Mouse (Mus musculus) left cerebral cortex, postnatal 4 days (tissue): ENCODE data around the gene Csnk2b. TPM values are rescaled to one million over a fixed set of nuclear protein-coding genes. Genes with fewer than 3 reads are reported as not detected.
A peak's percentile ranks its signal among the peaks of the same experiment; 100 is the strongest.

Experiments
- DNase-seq: peaks from one replicate; pipeline ENCODE4 v3.0.0-alpha.2; 2022
- intact Hi-C: fragments of 180-260 bp; cut with DNase I; formaldehyde crosslinking; loops from one replicate; pipeline ENCODE4 v1.15.1; 2025
- total RNA-seq, 2 experiments: library from RNA; stranded (reverse); gene quantifications; 2 replicates each; pipeline ENCODE4 v1.2.3; 2021

Csnk2b gene
- total RNA-seq, 2 experiments from 2014 or later = 210 to 214 TPM

DNA sequence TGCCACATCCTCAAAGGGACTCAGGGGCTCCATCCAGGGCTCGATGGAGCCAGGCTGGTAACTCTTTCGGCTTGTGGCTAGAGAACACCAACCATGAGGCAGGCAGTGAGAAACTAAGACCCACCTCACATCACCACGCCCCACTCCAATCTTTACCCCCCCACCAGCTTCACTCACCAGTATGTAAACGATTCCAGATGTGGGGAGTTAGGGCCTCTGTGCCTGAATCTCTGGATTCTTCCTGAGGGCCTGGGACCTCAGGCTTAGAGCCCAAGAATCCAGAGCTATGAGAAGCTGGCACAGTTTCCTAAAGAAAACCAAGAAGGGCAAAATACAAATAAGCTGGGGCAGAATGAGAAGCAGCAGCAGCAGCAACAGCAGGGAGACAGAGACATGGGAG is 32.1 kb upstream of the Csnk2b start:
- DNase-seq = no peak
- intact Hi-C loops = no loop called here

DNA sequence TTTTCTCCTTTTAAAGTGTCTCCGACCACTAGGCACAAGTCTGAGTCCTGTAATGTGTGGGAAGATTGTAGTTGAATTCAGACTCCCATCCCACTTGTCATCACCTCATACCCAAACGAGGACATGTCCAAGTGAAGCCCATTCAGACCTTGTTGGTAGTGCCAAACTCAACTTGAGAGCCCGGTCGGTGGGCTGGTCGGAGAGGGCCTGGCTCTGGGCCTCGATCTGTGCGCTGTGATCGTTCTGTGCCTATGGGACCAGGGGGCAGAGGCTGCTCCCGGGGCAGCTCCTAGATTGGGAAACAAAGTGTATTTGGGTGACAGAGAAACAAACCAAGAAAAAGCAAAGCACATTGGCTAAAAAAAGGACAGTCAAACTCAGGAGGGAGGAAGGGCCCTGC is 31.2 kb upstream of the Csnk2b start:
- no peak for DNase-seq
- intact Hi-C loops = no loop called here

DNA sequence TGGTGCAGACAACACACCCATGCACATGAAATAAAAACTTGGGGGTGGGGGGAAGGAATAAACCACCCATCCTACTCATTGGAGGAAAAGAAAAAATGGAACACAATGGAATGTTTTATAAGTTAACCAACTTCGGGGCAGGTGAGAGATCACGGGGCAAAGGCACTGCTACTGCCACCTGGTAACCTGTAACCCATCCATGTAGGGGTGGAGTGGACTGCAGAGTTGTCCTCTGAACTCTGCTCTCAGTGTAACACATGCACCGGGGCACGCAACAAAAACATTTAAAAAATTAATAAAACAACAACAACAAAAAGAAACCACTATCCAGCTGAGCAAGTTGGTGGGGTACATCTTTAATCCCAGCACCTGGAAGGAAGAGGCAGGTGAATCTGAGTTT is 30.3 kb upstream of the Csnk2b start:
- intact Hi-C loops = no loop called here
- no peak for DNase-seq

DNA sequence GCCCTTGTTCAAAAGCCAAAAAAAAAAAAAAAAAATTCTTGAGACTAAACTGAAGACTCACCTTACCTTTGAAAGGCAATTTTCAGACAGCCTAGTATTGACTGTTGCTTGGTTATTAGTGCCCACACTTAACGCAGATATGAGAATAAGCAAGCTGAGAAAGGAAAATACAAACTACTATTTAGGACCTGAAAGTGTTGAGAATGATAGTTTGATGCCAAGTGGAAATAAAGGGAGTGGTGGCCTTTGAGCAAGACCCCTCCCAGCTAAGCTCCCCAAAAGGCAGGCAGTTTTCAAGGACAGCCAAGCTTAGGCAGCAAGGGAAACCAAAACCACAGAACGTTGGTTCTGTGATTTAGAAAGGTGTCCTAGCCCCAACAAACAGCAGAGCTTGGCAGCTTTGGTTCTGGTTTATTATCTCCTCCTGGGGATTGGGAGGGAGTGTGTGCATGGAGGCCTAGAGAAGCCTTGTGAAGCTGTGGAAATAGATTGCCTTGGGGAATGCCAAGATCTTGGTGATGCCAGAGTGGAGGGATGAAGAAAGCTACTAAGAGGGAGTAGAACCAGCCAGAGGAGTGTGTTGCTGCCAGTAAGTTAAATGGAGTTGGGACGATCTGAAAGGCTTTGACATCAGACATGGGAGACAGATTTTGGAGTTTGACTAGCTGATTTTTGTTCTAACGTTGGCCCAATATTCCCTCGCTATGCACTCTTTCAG is 26.2 kb upstream of the Csnk2b start:
- intact Hi-C loops = no loop called here
- DNase-seq = no peak

DNA sequence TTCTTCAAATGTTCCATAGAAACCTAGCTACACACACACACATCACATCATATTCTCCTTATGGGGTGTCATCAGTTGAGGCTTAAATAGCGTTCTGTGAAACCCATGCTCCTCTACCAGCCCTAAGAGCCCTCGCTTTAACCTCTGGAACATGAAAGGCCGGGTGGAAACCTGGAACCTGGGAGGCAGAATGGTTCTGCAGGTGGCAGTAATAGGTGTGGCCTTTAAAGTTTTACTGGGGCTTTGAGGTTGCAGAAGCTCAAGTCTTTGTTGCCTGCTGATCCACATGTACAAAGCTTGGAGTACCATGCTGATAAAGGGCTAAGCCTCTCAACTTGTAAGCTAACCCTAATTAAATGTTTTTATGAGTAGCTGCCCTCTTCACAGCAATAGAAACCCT is 25.5 kb upstream of the Csnk2b start:
- DNase-seq = no peak
- intact Hi-C loops = no loop called here

DNA sequence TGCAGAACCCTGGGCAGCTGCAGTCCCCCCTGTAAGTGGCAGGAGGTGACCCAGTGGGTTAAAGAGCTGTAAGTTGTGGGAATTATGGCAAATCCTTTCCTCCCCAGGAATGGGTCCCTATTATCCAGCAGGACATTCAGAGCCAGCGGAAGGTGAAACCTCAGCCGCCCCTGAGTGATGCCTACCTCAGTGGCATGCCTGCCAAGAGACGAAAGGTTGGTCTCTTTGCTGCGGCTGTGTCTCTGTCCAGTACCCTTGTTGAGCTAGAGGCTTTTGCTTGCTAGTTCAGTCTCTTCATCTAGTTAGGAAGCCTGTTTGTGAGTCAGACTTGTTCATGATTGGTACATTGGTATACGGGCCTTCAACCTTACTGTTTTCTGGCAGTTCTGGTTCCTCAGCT is 24.3 kb upstream of the Csnk2b start:
- intact Hi-C loops = no loop called here

DNA sequence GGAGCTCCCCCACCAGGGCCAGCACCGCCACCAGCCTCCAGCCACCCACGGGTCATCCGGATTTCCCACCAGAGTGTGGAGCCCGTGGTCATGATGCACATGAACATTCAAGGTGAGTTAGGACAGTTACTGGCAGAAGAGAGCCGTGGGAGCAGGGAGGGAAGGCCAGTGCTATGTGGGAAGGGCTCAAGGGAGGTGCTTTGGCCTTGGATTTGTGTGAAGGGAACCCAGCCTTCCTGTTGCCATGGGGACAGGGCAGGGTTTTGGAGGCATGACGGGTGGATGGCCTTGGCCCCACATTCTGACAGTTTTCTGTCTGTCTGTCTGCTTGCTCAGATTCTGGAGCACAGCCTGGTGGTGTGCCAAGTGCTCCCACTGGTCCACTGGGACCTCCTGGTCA is 20.1 kb upstream of the Csnk2b start:
- no peak for DNase-seq
- intact Hi-C loops = no loop called here

More for the DNA sequence above, 24.3 kb upstream of the Csnk2b start:
- no peak for DNase-seq

DNA sequence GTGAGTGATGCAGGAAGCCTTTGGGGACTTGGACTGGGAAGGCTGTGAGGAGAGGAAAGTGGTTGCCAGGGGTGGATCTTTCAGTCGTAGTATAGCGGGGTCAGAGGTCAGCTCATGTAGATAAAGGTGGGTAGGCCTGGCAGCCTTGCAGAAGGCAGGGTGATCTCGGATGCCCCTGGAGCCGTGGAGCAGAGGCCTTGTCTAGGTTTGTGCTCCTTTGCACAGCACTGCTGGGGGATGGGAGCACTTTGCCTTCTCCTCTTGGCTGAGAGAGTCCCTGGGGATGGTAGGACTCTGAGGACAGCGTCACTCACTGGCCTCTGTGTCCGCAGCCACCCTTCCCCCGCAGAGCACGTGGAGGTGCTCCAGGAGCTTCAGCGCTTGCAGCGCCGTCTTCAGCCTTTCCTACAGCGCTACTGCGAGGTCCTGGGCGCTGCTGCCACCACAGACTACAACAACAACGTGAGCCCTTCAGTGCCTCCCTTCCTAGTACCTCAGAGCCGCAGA is 18.7 kb upstream of the Csnk2b start:
- intact Hi-C loops = no loop called here
- no peak for DNase-seq

DNA sequence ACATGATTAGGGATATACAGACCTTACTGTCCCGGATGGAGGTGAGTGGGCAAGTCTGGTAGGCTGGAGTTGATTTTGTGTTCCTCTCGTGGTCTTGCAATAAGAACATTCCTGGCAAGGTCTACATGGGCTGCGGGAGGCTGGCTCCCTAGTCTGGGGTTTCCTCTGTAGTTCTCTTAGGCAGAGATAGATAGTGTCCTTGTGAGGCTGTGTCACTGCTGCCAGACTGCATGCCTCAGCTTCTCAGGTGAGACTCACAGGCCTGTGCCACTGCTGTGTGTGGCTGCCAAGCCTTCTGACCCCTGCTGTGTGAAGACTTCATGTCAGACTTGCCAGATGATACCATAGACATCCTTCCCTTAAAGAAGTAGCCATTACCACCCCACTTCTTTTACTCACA is 17.4 kb upstream of the Csnk2b start:
- intact Hi-C loops = no loop called here
- no peak for DNase-seq

DNA sequence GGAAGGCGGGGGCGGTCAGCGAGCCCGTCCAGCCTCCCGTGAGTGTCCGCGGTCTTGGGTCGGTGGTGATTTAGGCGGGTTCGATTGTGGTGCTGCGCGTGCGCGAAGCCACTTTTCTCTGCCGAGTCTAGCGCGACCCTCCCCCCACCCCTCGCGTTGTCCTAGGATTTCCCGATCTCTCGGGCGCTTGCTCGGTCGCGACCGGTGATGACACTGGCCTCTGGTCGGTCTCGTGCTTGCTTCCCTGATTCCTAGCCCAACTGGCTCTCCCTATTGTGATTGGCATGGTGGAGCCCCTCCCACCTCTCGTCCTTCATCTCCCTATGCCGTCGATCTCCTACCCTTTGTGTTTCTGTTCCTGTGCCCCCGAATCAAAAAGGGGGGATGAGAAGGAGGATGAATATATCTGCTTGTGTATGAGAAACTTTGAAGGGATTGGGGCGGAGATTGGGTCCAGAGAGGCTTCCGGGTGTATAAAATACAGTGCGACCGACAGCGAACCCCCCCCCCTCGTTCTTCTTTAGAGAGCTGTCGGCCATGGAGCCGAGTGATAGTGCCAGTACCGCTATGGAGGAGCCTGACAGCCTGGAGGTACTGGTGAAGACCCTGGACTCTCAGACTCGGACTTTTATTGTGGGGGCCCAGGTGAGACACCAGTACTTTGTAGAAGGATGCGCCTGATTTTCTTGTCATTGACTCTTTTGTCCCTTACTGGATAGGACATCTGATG is 13.9 kb upstream of the Csnk2b start:
- intact Hi-C loops = no loop called here
- DNase-seq = no peak

DNA sequence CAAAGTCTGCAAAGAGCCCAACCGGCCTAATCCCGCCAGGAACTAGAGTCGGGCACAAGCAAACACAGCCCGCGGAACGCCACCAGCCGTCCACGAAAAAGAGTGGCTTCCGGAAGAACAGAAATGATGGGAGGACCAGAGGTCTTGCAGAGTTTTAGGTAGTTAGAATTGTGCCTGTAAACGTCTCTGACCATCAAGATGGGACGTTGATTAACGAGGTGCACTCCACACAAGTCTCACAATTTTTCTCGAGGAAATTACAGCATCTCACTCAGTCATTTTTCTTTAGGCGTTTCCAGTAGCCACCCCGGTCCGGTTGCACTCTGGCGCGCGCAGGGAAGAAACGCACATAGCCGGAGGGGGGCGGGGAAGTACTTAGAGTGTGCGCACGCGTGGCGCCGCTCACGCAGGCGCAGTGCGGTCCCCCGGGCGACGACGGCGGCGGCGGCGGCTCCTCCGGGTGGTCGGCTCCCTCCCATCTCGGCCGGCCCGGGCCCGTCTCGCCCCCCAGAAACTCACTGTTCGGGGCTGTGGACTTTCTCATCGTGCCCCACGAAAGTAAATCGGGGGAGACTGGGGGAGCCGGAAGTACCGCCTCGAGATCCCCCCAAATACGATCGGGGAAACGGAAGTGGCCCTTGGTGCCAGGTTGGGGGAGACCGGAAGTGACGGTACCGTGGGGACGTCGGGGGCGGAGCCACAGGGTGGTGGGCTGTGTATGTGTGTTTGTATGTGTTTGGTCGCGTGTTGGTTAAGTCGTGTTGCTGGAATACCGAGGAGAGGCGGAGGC is 13.1 kb upstream of the Csnk2b start, which contains the start of gene Bag6:
Gene Bag6, plus strand, starts transcription at position 378 of the 790 bp plus-strand sequence.
- intact Hi-C loops = no loop called here

DNA sequence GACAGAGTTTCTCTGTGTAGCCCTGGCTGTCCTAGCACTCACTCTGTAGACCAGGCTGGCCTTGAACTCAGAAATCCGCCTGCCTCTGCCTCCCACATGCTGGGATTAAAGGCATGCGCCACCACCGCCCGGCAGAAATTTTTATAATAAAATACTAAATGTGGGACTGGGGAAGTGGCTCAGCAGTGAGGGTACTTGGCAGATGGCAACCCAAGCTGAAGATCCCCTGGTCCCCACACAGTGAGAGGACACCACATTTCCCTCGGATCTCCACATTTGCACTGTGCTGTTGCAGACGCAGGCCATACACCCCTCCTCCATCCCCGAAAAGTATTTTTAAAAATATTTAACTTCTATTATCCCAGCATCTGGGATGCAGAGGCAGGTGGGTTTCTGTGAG is 11.7 kb upstream of the Csnk2b start:
- intact Hi-C loops = no loop called here

More for the DNA sequence above, 13.1 kb upstream of the Csnk2b start, which contains the start of gene Bag6:
- DNase-seq = peak; percentile 97

DNA sequence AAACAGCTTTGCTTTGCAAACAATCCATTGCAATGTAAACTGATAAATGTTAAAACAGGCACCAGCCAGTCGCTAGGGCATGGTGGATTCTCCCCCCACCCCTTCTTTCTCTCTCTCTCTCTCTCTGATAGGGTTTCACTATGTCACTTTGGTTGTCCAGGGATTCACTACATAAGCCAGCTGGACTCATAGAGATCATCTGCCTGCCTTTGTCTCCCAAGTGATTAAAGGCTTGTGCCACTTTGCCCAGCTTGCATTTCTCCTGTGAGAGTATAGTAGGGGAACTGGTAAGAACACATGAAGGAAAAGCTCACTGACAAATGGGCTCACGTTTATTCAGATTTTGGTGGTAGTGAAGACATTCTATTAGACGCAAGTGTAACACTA is 10.3 kb upstream of the Csnk2b start:
- intact Hi-C loops = no loop called here
- no peak for DNase-seq

More for the DNA sequence above, 11.7 kb upstream of the Csnk2b start:
- no peak for DNase-seq

DNA sequence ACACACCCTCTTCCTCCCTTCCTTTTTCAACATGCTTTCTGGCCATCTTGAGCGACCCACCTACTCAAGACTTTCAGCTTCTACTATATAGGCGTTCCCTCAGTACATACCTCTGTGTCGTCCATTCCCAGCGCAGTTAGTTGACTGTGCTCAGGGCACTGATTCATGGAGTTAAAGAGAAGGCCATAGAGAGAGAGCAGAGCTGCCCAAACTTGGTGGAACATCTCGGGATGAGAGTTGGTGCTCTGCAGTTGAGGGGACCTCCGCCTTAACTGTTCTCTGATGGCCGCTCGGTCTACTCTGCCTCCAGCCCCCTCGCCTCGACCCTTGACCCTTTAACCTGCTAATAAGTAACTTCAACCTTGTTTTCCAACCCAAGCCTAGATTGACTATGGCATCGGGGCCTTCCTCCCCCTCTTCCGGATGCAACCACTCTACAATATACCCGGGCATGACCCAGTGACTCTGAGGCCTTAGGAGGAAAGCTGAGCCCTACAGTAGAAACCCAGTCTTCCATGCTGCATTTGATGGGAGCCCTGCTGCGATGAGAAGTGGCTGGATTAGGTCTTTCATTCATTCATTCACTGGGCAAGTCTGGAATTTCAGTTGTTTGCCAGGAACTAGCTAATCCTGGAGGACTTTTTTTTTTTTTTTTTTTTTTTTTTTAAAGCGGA is 9.8 kb upstream of the Csnk2b start, which contains the start of gene Apom:
Gene Apom, minus strand, starts transcription at position 551 of the 674 bp plus-strand sequence.
- DNase-seq = no peak
- intact Hi-C loops = no loop called here

DNA sequence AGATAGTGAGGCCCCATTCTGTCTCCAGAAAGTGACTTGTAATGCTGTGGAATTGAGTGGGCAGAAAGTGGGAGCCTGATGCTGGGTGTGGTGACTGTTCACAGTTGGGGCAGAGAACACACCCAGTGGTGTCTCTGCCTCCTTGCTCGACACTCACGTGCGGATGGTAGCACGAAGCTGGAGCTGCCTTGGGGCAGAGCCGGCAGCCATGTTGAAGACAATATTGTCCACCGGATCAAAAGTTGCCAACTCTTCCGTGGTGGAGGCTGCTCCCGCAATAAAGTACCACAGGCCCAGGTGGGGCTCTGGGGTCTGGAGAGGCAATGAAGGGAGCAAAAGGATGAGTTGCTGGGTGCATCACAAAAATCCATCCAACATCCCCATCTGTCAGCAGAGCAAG is 9.2 kb upstream of the Csnk2b start:
- DNase-seq = no peak
- intact Hi-C loops = no loop called here

DNA sequence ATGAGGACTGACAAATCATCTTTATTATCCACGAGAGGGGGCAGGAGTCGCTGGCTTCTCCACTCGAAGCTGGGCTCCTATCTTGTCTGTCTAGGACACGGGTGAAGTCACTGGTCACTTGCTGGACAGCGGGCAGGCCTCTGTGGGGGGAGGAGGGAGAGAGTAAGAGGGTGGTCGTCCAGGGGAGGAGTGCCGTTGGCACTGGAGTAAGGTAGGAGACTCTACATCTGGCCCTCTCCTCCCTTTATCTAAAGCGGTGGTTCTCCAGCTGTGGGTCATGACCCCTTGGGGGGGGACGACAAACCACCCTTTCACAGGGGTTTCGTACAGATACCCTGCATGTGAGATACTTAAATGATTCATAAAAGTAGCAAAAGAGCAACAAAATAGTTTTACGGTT is 7.1 kb upstream of the Csnk2b start:
- intact Hi-C loops = no loop called here

DNA sequence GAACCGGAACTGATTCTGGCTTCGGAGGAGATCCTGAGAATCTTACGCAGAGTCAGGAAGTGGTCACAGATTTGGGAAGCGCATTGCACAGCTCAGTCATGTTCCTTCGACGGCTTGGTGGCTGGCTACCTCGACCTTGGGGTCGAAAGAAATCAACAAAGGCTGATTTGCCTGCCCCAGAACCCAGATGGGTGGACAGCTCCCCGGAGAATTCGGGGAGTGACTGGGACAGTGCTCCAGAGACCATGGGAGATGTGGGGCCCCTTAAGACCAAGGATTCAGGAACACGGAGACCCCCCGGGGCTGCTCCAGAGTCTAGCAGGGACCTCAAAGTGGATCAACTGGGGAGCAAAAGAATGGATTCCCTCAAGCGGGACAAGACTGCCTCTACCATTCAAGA is 5.2 kb upstream of the Csnk2b start:
- intact Hi-C loops = no loop called here
- DNase-seq = no peak

More for the DNA sequence above, 7.1 kb upstream of the Csnk2b start:
- DNase-seq = no peak

DNA sequence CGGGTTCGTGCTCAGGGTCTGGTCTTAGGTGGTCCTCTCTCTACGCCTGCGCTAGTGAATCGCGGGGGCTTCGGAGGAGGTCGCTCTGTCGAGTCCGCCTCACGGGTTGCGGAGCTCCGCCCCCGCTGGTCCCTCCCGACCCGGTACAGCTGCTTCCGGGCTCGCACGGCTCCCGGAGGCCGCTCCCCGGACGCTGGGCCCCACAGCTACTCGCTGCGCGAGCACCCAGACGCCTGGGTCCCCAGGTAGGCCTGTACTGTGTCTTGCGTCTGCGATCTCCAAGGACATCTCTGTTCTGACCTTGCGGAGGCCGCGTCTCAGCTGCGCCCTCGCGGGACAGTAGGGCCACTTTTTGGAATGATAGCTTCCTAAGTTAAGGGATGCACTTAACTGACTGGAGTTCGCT is 4.4 kb upstream of the Csnk2b start, which contains the start of gene D17H6S53E:
Gene D17H6S53E, plus strand, starts transcription at position 168 of the 406 bp plus-strand sequence.
- peak; percentile 65 for DNase-seq
- intact Hi-C loops = no loop called here

DNA sequence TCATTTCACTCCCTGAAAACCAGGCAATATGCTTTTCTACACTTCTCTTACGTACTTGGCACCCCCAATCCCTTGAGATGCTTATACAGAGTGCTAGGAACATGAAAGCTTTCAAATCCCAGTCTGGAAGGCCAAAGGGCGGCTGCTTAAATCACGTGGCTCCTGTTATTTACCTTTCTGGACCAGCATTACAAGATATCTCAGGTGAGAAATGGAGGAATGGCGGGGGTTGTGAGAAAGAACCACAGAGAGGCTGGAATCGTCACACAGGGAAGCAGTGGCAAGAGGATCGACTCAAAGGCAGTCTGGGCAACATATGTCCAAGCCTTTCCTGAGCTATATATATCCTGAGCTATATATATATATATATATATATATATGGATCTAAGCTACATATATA is 3.7 kb upstream of the Csnk2b start:
- intact Hi-C loops = no loop called here
- DNase-seq = no peak

DNA sequence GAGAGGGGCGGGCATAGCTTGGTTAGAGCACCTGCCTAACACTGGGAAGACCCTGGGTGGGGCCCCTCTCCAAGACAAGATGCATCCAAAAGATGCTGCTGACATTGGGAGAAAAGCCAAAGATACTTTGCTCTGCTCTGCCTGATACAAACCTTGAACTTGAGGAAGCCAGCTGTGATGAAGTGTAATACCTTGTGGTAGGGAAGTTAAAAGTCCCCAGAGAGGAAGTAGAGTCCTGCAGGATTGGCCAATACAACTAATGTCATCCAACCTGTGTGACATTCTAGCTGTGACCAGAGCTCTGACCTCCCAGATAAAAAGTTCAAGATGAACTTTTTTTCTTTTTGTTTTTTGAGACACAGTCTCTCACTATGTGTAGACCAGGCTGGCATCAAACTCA is 3.2 kb upstream of the Csnk2b start:
- intact Hi-C loops = no loop called here
- DNase-seq = no peak
